Mouse (Mus musculus) stomach, postnatal 0 days (tissue): ENCODE measurements around the gene Ddost.
"Not testable (repeated sequence)": the region's sequence is repeated elsewhere in the genome, so short reads cannot be mapped to it uniquely, and the experiment has no call there.

Experiments used
- CTCF ChIP-seq: IDR thresholded peaks from 2 replicates; pipeline ENCODE4 v1.5.1; 2016; ENCODE audit warnings: antibody characterized with exemption, low read depth, mild to moderate bottlenecking, moderate library complexity
- EP300 ChIP-seq: optimal IDR thresholded peaks from 2 replicates; pipeline ENCODE3; 2016; ENCODE audit warnings: antibody characterized with exemption

DNA sequence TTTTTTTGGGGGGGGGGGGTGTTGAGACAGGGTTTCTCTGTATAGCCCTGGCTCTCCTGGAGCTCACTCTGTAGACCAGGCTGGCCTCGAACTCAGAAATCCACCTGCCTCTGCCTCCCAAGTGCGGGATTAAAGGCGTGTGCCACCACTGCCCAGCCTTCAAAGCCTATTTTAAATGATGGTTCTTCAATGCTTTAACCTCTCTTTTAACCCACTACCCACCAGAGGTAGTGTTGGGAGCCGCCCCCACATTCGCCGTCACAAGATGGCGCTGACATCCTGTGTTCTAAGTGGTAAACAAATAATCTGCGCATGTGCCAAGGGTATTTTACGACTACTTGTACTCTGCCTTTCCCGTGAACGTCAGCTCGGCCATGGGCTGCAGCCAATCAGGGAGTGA, 22.6 kb downstream of the Ddost start:
- 0 out of 2 replicates have a peak, but pooled peaks have one; percentile 7 for TF ChIP-seq CTCF
- not testable (repeated sequence) for TF ChIP-seq EP300
